In genomic region chr13:43374918-43375432, GRCm38 (mm10) we compare ENCODE assay signal across 21 mouse cellular contexts. TPM values are rescaled to one million over a fixed set of nuclear protein-coding genes. Genes with fewer than 3 reads are reported as not detected.
DNase-seq lines count a peak whose midpoint lies in the region; ATAC-seq and TF ChIP-seq lines count a peak whose summit lies in the region.
"Had no signal": no experiment of that assay in that cellular context is flagged by ENCODE, and none has a peak within 500 bp of the region (broad histone marks: within the 10 kb centered on the region; RNA-seq: fewer than 3 reads in every experiment).

No protein-coding gene starts in this region.

- no peaks in the 10 kb centered on the region for H3K27me3 ChIP-seq in forebrain, embryonic 10.5 days (ENCODE audit: poor library complexity, severe bottlenecking)
- H3K27me3 ChIP-seq in forebrain, embryonic 13.5 days, result no peaks in the 10 kb centered on the region
- no peaks in the 10 kb centered on the region for H3K27me3 ChIP-seq in kidney, adult 2 months (replicated peaks; ENCODE audit: control insufficient read depth, insufficient read depth, low read length)
- H3K27me3 ChIP-seq in kidney, embryonic 14.5 days (ENCODE audit: control insufficient read depth, insufficient read depth, low read length), result no peaks in the 10 kb centered on the region
- H3K27me3 ChIP-seq in lung, embryonic 15.5 days, result no peaks in the 10 kb centered on the region
- no peaks in the 10 kb centered on the region for H3K27me3 ChIP-seq in lung, postnatal 0 days (replicated peaks; ENCODE audit: insufficient read depth, low read length)
- H3K27me3 ChIP-seq: CH12.LX; heart, embryonic 15.5 days; liver, embryonic 15.5 days; midbrain, embryonic 12.5 days; neural tube, embryonic 15.5 days had no signal

- peaks cover 8% of the 10 kb centered on the region; the same call in 1 of the 2 replicates for H3K9me3 ChIP-seq in forebrain, embryonic 10.5 days
- H3K9me3 ChIP-seq in forebrain, embryonic 13.5 days (replicated peaks), result no peaks in the 10 kb centered on the region
- no peaks in the 10 kb centered on the region for H3K9me3 ChIP-seq in kidney, embryonic 14.5 days (ENCODE audit: control insufficient read depth, low read length)
- no peaks in the 10 kb centered on the region for H3K9me3 ChIP-seq in lung, embryonic 15.5 days
- H3K9me3 ChIP-seq in lung, postnatal 0 days (ENCODE audit: low read length), result no peaks in the 10 kb centered on the region
- H3K9me3 ChIP-seq: limb, embryonic 10.5 days; liver, embryonic 15.5 days; neural tube, embryonic 15.5 days had no signal

- peaks cover 8% of the 10 kb centered on the region; the same call in 1 of the 2 replicates for H3K4me1 ChIP-seq in forebrain, embryonic 10.5 days
- H3K4me1 ChIP-seq in forebrain, embryonic 13.5 days, result no peaks in the 10 kb centered on the region
- H3K4me1 ChIP-seq in kidney, adult 2 months (ENCODE audit: control insufficient read depth, insufficient read depth, low read length), result no peaks in the 10 kb centered on the region
- no peaks in the 10 kb centered on the region for H3K4me1 ChIP-seq in kidney, embryonic 14.5 days (ENCODE audit: control insufficient read depth, insufficient read depth, low read length)
- 0 out of 2 replicates have a peak, but pooled peaks cover 6% of the 10 kb centered on the region for H3K4me1 ChIP-seq in lung, embryonic 15.5 days
- no peaks in the 10 kb centered on the region for H3K4me1 ChIP-seq in lung, adult 2 months (ENCODE audit: control insufficient read depth, insufficient read depth, low read length)
- H3K4me1 ChIP-seq in lung, postnatal 0 days (ENCODE audit: insufficient read depth, low read depth, low read length), result no peaks in the 10 kb centered on the region
- H3K4me1 ChIP-seq: heart, embryonic 15.5 days; limb, embryonic 10.5 days; liver, embryonic 15.5 days; midbrain, embryonic 12.5 days; neural tube, embryonic 15.5 days had no signal

- no peak overlapping the region for H3K4me2 ChIP-seq in forebrain, embryonic 13.5 days
- no peak overlapping the region for H3K4me2 ChIP-seq in kidney, embryonic 14.5 days (replicated peaks; ENCODE audit: low read depth, low read length)
- no peak overlapping the region for H3K4me2 ChIP-seq in lung, embryonic 15.5 days
- no peak overlapping the region for H3K4me2 ChIP-seq in lung, postnatal 0 days (replicated peaks; ENCODE audit: low read depth, low read length)
- H3K4me2 ChIP-seq: heart, embryonic 15.5 days; hindbrain, embryonic 14.5 days; liver, embryonic 15.5 days; midbrain, embryonic 12.5 days; neural tube, embryonic 15.5 days had no signal

- WGBS in forebrain, embryonic 10.5 days, result 76% methylated on average over 2 of the region's 2 CpGs
- WGBS in forebrain, embryonic 13.5 days, result 75% methylated on average over 2 of the region's 2 CpGs
- 61% methylated on average over 2 of the region's 2 CpGs for WGBS in kidney, adult 2 months
- WGBS in kidney, embryonic 14.5 days, result 62% methylated on average over 2 of the region's 2 CpGs
- 39% methylated on average over 2 of the region's 2 CpGs for WGBS in lung, embryonic 15.5 days
- 44% methylated on average over 2 of the region's 2 CpGs for WGBS in lung, adult 2 months
- WGBS in lung, postnatal 0 days, result 42% methylated on average over 2 of the region's 2 CpGs

- TF ChIP-seq EP300 in lung, postnatal 0 days (IDR thresholded peaks at IDR 0.05), result peak; percentile 59; the same call in 1 of the 2 replicates

- TF ChIP-seq POLR2A in kidney, adult 2 months (IDR thresholded peaks at IDR 0.05; ENCODE audit: low read depth, low read length), result no peak
- TF ChIP-seq POLR2A in lung, adult 2 months (IDR thresholded peaks at IDR 0.05; ENCODE audit: borderline replicate concordance, extremely low read depth, low read depth, low read length), result no peak

- no peak for TF ChIP-seq CTCF in kidney, adult 2 months (conservative IDR thresholded peaks at IDR 0.05; ENCODE audit: insufficient read depth, insufficient read length, low read depth, low read length)
- TF ChIP-seq CTCF in lung, adult 2 months (IDR thresholded peaks at IDR 0.05; ENCODE audit: insufficient read depth, low read length), result no peak
- TF ChIP-seq CTCF in lung, postnatal 0 days (IDR thresholded peaks at IDR 0.05), result no peak

- peaks cover 69% of the 10 kb centered on the region for H3K36me3 ChIP-seq in forebrain, embryonic 10.5 days (replicated peaks)
- peaks cover 70% of the 10 kb centered on the region for H3K36me3 ChIP-seq in forebrain, embryonic 13.5 days (ENCODE audit: poor library complexity, severe bottlenecking)
- peaks cover 1% of the 10 kb centered on the region; the same call in 1 of the 2 replicates for H3K36me3 ChIP-seq in kidney, adult 2 months (ENCODE audit: control insufficient read depth, insufficient read depth, low read length)
- H3K36me3 ChIP-seq in kidney, embryonic 14.5 days (ENCODE audit: control insufficient read depth, insufficient read depth, low read length), result peaks cover 14% of the 10 kb centered on the region; the same call in 1 of the 2 replicates
- peaks cover 44% of the 10 kb centered on the region for H3K36me3 ChIP-seq in lung, embryonic 15.5 days
- H3K36me3 ChIP-seq in lung, postnatal 0 days (ENCODE audit: insufficient read depth, low read length), result peaks cover 7% of the 10 kb centered on the region; the same call in 1 of the 2 replicates

- ATAC-seq in forebrain, embryonic 13.5 days, result no peak
- no peak for ATAC-seq in kidney, embryonic 14.5 days (ENCODE audit: low FRiP score, low TSS enrichment)
- no peak for ATAC-seq in lung, embryonic 15.5 days (ENCODE audit: borderline replicate concordance, extremely low read depth, low FRiP score, low TSS enrichment)
- peak; percentile 64 for ATAC-seq in lung, postnatal 0 days
- ATAC-seq: intestine, embryonic 16.5 days had no signal

- DNase-seq in forebrain, embryonic 10.5 days (ENCODE audit: extremely low spot score, low spot score), result no peak
- DNase-seq in kidney, adult 2 months, result peak; percentile 43
- DNase-seq in lung, adult 2 months, result no peak
- peak; percentile 20 for DNase-seq in lung, postnatal 0 days (ENCODE audit: low spot score)
- DNase-seq in embryo, embryonic 11 days, result no peak
- DNase-seq: adrenal gland, postnatal 25 days; cerebellum, adult 2 months; gastrocnemius, postnatal 25 days; thymus, postnatal 14 days had no signal

- H3K27ac ChIP-seq in forebrain, embryonic 10.5 days, result 0 out of 2 replicates have a peak overlapping the region, but pooled peaks have one; percentile 20
- no peak overlapping the region for H3K27ac ChIP-seq in forebrain, embryonic 13.5 days
- no peak overlapping the region for H3K27ac ChIP-seq in kidney, adult 2 months (ENCODE audit: insufficient read depth, low read depth, low read length)
- H3K27ac ChIP-seq in kidney, embryonic 14.5 days (ENCODE audit: low read depth, low read length), result no peak overlapping the region
- peak overlapping the region; percentile 49 for H3K27ac ChIP-seq in lung, embryonic 15.5 days
- H3K27ac ChIP-seq in lung, postnatal 0 days (ENCODE audit: low read length), result peak overlapping the region; percentile 15; the same call in 1 of the 2 replicates
- H3K27ac ChIP-seq: heart, embryonic 15.5 days; hindbrain, embryonic 14.5 days; left cerebral cortex, adult 2 months; limb, embryonic 10.5 days; liver, embryonic 15.5 days; midbrain, embryonic 12.5 days; neural tube, embryonic 15.5 days had no signal

- no peak overlapping the region for H3K4me3 ChIP-seq in forebrain, embryonic 10.5 days
- no peak overlapping the region for H3K4me3 ChIP-seq in forebrain, embryonic 13.5 days
- H3K4me3 ChIP-seq in kidney, adult 2 months (ENCODE audit: insufficient read depth, low read depth, low read length), result no peak overlapping the region
- no peak overlapping the region for H3K4me3 ChIP-seq in kidney, embryonic 14.5 days (ENCODE audit: low read length)
- no peak overlapping the region for H3K4me3 ChIP-seq in lung, embryonic 15.5 days
- no peak overlapping the region for H3K4me3 ChIP-seq in lung, adult 2 months (replicated peaks; ENCODE audit: extremely low read depth, low read depth, low read length)
- H3K4me3 ChIP-seq in lung, postnatal 0 days (ENCODE audit: low read depth, low read length), result no peak overlapping the region
- H3K4me3 ChIP-seq: heart, embryonic 15.5 days; left cerebral cortex, adult 2 months; limb, embryonic 10.5 days; liver, embryonic 15.5 days; midbrain, embryonic 12.5 days; neural tube, embryonic 15.5 days had no signal

- H3K9ac ChIP-seq in forebrain, embryonic 13.5 days, result no peak overlapping the region
- H3K9ac ChIP-seq in kidney, embryonic 14.5 days (ENCODE audit: low read depth, low read length), result no peak overlapping the region
- H3K9ac ChIP-seq in lung, embryonic 15.5 days, result no peak overlapping the region
- no peak overlapping the region for H3K9ac ChIP-seq in lung, postnatal 0 days (replicated peaks; ENCODE audit: low read depth)
- H3K9ac ChIP-seq: heart, embryonic 15.5 days; hindbrain, embryonic 14.5 days; liver, embryonic 15.5 days; midbrain, embryonic 12.5 days; neural tube, embryonic 15.5 days had no signal

RNA-seq across cellular contexts. Expression of gene Sirt5, which starts 9.7 kb away (rescaled TPM):
- polyA plus RNA-seq in forebrain, embryonic 10.5 days (2016; fragmentation: Nextera tagmentation; extraction: Ambion mirVana), result 28.3 and 33.6 TPM in 2 replicates
- 41.0 and 42.1 TPM in 2 replicates for polyA plus RNA-seq in forebrain, embryonic 13.5 days (2015; fragmentation: Nextera tagmentation; extraction: Ambion mirVana)
- 14.8 and 16.7 TPM in 2 replicates for polyA plus RNA-seq in kidney, adult 2 months (2012; rRNA removed)
- 15.6 and 19.1 TPM in 2 replicates for polyA plus RNA-seq in kidney, embryonic 14.5 days (2014; fragmentation: Nextera tagmentation; extraction: Ambion mirVana)
- polyA plus RNA-seq in lung, embryonic 15.5 days (2015; fragmentation: Nextera tagmentation; extraction: Ambion mirVana), result 21.7 and 22.5 TPM in 2 replicates
- 8.4 and 8.9 TPM in 2 replicates for polyA plus RNA-seq in lung, adult 2 months (2012; rRNA removed)
- polyA plus RNA-seq in lung, postnatal 0 days (2015; fragmentation: Nextera tagmentation; extraction: Ambion mirVana), result 11.9 and 15.6 TPM in 2 replicates

RNA-seq across cellular contexts. Expression of gene Nol7, which starts 23.2 kb away (rescaled TPM):
- 177 and 181 TPM in 2 replicates for polyA plus RNA-seq in forebrain, embryonic 10.5 days (2016; fragmentation: Nextera tagmentation; extraction: Ambion mirVana)
- 197 and 228 TPM in 2 replicates for polyA plus RNA-seq in forebrain, embryonic 13.5 days (2015; fragmentation: Nextera tagmentation; extraction: Ambion mirVana)
- polyA plus RNA-seq in kidney, adult 2 months (2012; rRNA removed), result 42.8 and 46.0 TPM in 2 replicates
- 144 and 166 TPM in 2 replicates for polyA plus RNA-seq in kidney, embryonic 14.5 days (2014; fragmentation: Nextera tagmentation; extraction: Ambion mirVana)
- 137 and 145 TPM in 2 replicates for polyA plus RNA-seq in lung, embryonic 15.5 days (2015; fragmentation: Nextera tagmentation; extraction: Ambion mirVana)
- polyA plus RNA-seq in lung, adult 2 months (2012; rRNA removed), result 45.6 and 65.6 TPM in 2 replicates
- polyA plus RNA-seq in lung, postnatal 0 days (2015; fragmentation: Nextera tagmentation; extraction: Ambion mirVana), result 95.7 and 98.8 TPM in 2 replicates

Comparison
In these comparisons a context has a peak if more than half of its experiments do, and no peak if none do; other contexts are left out.
1. DNase-seq: peak in kidney, adult 2 months (single experiment) and lung, postnatal 0 days (single experiment); none in forebrain, embryonic 10.5 days (single experiment), lung, adult 2 months (single experiment) and embryo, embryonic 11 days (single experiment).
2. H3K27ac ChIP-seq: peak in forebrain, embryonic 10.5 days (single experiment), lung, embryonic 15.5 days (single experiment) and lung, postnatal 0 days (single experiment); none in forebrain, embryonic 13.5 days (single experiment), kidney, adult 2 months (single experiment) and kidney, embryonic 14.5 days (single experiment).